Mouse (Mus musculus) forebrain, embryonic 15.5 days (tissue): Measurements from ENCODE around the gene Cxcr5. TPM values are rescaled to one million over a fixed set of nuclear protein-coding genes. Genes with fewer than 3 reads are reported as not detected.

Experiments used
- ATAC-seq: fragments of 200-750 bp; cut with Nextera tagmentation; replicated peaks from 2 replicates; pipeline ENCODE4 v1.8.0; 2017; ENCODE audit warnings: mild to moderate bottlenecking, moderate TSS enrichment, moderate library complexity
- H3K27ac ChIP-seq: fragments of 300-500 bp; sonication (generic); replicated peaks from 2 replicates; pipeline ENCODE4 v1.5.1; 2015; ENCODE audit warnings: mild to moderate bottlenecking, inconsistent platforms
- H3K27me3 ChIP-seq: fragments of 300-500 bp; sonication (generic); 2 replicates; pipeline ENCODE4 v1.6.1; 2015; ENCODE audit warnings: inconsistent platforms
- H3K36me3 ChIP-seq: fragments of 300-500 bp; sonication (generic); 2 replicates; pipeline ENCODE4 v1.6.1; 2015; ENCODE audit warnings: mild to moderate bottlenecking, inconsistent platforms
- H3K4me1 ChIP-seq: fragments of 300-500 bp; sonication (generic); 2 replicates; pipeline ENCODE4 v1.6.1; 2015; ENCODE audit warnings: inconsistent platforms
- H3K4me2 ChIP-seq: fragments of 300-500 bp; sonication (generic); replicated peaks from 2 replicates; pipeline ENCODE4 v1.6.1; 2015; ENCODE audit warnings: mild to moderate bottlenecking, inconsistent platforms
- H3K4me3 ChIP-seq: fragments of 300-500 bp; sonication (generic); 2 replicates; pipeline ENCODE4 v1.5.1; 2015; ENCODE audit warnings: mild to moderate bottlenecking, inconsistent platforms
- H3K9ac ChIP-seq: fragments of 300-500 bp; sonication (generic); replicated peaks from 2 replicates; pipeline ENCODE4 v1.6.1; 2015; ENCODE audit warnings: mild to moderate bottlenecking, inconsistent platforms
- H3K9me3 ChIP-seq: fragments of 300-500 bp; sonication (generic); 2 replicates; pipeline ENCODE4 v1.6.1; 2016; ENCODE audit warnings: inconsistent platforms
- WGBS: fragments of 180-500 bp; shearing (Covaris S2); methylation state at CpG from one replicate; pipeline ENCODE4 v1.1.7; 2015; ENCODE audit warnings: mixed read lengths; 5-methylcytosine and 5-hydroxymethylcytosine counted together
- polyA plus RNA-seq: library from polyadenylated mRNA; unstranded; fragments of >200 nt; fragmentation: Nextera tagmentation; extraction: Ambion mirVana; gene quantifications from 2 replicates; pipeline ENCODE4 v1.2.1, GENCODE M21; 2015

Gene Cxcr5
- polyA plus RNA-seq, 1 experiment from 2014 or later: not detected

- no peak overlapping the region for H3K4me2 ChIP-seq
- H3K36me3 ChIP-seq: no peaks in the 10 kb centered on the region
- H3K4me3 ChIP-seq: no peak overlapping the region
- peaks cover 24% of the 10 kb centered on the region for H3K4me1 ChIP-seq
- no peak for ATAC-seq
- no peaks in the 10 kb centered on the region for H3K27me3 ChIP-seq
- H3K9ac ChIP-seq: no peak overlapping the region
- 94% methylated on average over 3 of the region's 3 CpGs for WGBS
- no peak overlapping the region for H3K27ac ChIP-seq
- no peaks in the 10 kb centered on the region for H3K9me3 ChIP-seq
Observed at GRCm38 (mm10) chr9:44475936-44476335, 85.7 kb downstream of the Cxcr5 start.

- H3K27ac ChIP-seq: no peak overlapping the region
- no peak overlapping the region for H3K4me2 ChIP-seq
- no peak overlapping the region for H3K9ac ChIP-seq
- no peaks in the 10 kb centered on the region for H3K27me3 ChIP-seq
- H3K36me3 ChIP-seq: no peaks in the 10 kb centered on the region
- no peak overlapping the region for H3K4me3 ChIP-seq
- WGBS: 36% methylated on average over 1 of the region's 1 CpGs
- peaks cover 14% of the 10 kb centered on the region for H3K4me1 ChIP-seq
- H3K9me3 ChIP-seq: no peaks in the 10 kb centered on the region
- ATAC-seq: no peak
Observed at GRCm38 (mm10) chr9:44474327-44474726, 87.3 kb downstream of the Cxcr5 start.

- no peak overlapping the region for H3K27ac ChIP-seq
- WGBS: 68% methylated on average over 3 of the region's 3 CpGs
- H3K36me3 ChIP-seq: no peaks in the 10 kb centered on the region
- H3K4me3 ChIP-seq: no peak overlapping the region
- ATAC-seq: no peak
- H3K4me2 ChIP-seq: no peak overlapping the region
- H3K9ac ChIP-seq: no peak overlapping the region
- no peaks in the 10 kb centered on the region for H3K27me3 ChIP-seq
- peaks cover 23% of the 10 kb centered on the region for H3K4me1 ChIP-seq
- no peaks in the 10 kb centered on the region for H3K9me3 ChIP-seq
Observed at GRCm38 (mm10) chr9:44473184-44473583, 88.5 kb downstream of the Cxcr5 start.

- 52% methylated on average over 2 of the region's 2 CpGs for WGBS
- ATAC-seq: no peak
- H3K27ac ChIP-seq: no peak overlapping the region; the same call in 1 of the 2 replicates
- no peak overlapping the region for H3K4me3 ChIP-seq
- no peak overlapping the region for H3K4me2 ChIP-seq
- no peaks in the 10 kb centered on the region for H3K36me3 ChIP-seq
- no peak overlapping the region for H3K9ac ChIP-seq
- no peaks in the 10 kb centered on the region for H3K27me3 ChIP-seq
- peaks cover 11% of the 10 kb centered on the region; the same call in 1 of the 2 replicates for H3K4me1 ChIP-seq
- H3K9me3 ChIP-seq: no peaks in the 10 kb centered on the region
Observed at GRCm38 (mm10) chr9:44468800-44469199, 92.9 kb downstream of the Cxcr5 start.

GRCm38 (mm10) chr9:44468224-44468623, 93.5 kb downstream of the Cxcr5 start:
- ATAC-seq: no peak
- WGBS: 61% methylated on average over 7 of the region's 7 CpGs

GRCm38 (mm10) chr9:44461950-44462349, 99.7 kb downstream of the Cxcr5 start:
- H3K4me3 ChIP-seq: no peak overlapping the region

More at GRCm38 (mm10) chr9:44468224-44468623, 93.5 kb downstream of the Cxcr5 start:
- Histone ChIP-seq H3K9me3 (no peaks in the 10 kb centered on the region), H3K4me1 (peaks cover 11% of the 10 kb centered on the region; the same call in 1 of the 2 replicates), H3K9ac (no peak overlapping the region), H3K27me3 (no peaks in the 10 kb centered on the region), H3K4me3 (no peak overlapping the region), H3K27ac (no peak overlapping the region; the same call in 1 of the 2 replicates), H3K4me2 (no peak overlapping the region), H3K36me3 (no peaks in the 10 kb centered on the region)

More at GRCm38 (mm10) chr9:44461950-44462349, 99.7 kb downstream of the Cxcr5 start:
- WGBS: 87% methylated on average over 5 of the region's 5 CpGs
- Histone ChIP-seq H3K36me3 (no peaks in the 10 kb centered on the region), H3K4me1 (peaks cover 16% of the 10 kb centered on the region), H3K9me3 (no peaks in the 10 kb centered on the region), H3K4me2 (no peak overlapping the region), H3K9ac (no peak overlapping the region), H3K27ac (no peak overlapping the region), H3K27me3 (no peaks in the 10 kb centered on the region)
- ATAC-seq: no peak

Other genes with a start within 250 kb of the Cxcr5 start
- 21.5 and 24.2 TPM in 2 replicates for gene C2cd2l, start 241.6 kb downstream of the Cxcr5 start, polyA plus RNA-seq
- 32.2 and 32.5 TPM in 2 replicates for gene Dpagt1, start 235.9 kb downstream of the Cxcr5 start, polyA plus RNA-seq
- 232 and 253 TPM in 2 replicates for gene H2afx, start 227.2 kb downstream of the Cxcr5 start, polyA plus RNA-seq
- 66.3 and 71.2 TPM in 2 replicates for gene Hmbs, start 217.6 kb downstream of the Cxcr5 start, polyA plus RNA-seq
- gene Vps11, start 200.2 kb downstream of the Cxcr5 start, polyA plus RNA-seq: 38.4 and 42.3 TPM in 2 replicates
- gene Hyou1, start 182.4 kb downstream of the Cxcr5 start, polyA plus RNA-seq: 21.6 and 22.0 TPM in 2 replicates
- 36.1 and 37.4 TPM in 2 replicates for gene Slc37a4, start 165.0 kb downstream of the Cxcr5 start, polyA plus RNA-seq
- 1,070 and 1,143 TPM in 2 replicates for gene Rps25, start 154.7 kb downstream of the Cxcr5 start, polyA plus RNA-seq
- gene Trappc4, start 154.3 kb downstream of the Cxcr5 start, polyA plus RNA-seq: 320 and 321 TPM in 2 replicates
- gene Ccdc84, start 143.3 kb downstream of the Cxcr5 start, polyA plus RNA-seq: 34.6 and 35.1 TPM in 2 replicates
- not detected in 2 replicates for gene Foxr1, start 120.7 kb downstream of the Cxcr5 start, polyA plus RNA-seq
- not detected in 2 replicates for gene Upk2, start 106.9 kb downstream of the Cxcr5 start, polyA plus RNA-seq
- 13.6 and 14.4 TPM in 2 replicates for gene Bcl9l, start 79.1 kb downstream of the Cxcr5 start, polyA plus RNA-seq
- 22.9 and 23.1 TPM in 2 replicates for gene Ddx6, start 43.0 kb upstream of the Cxcr5 start, polyA plus RNA-seq
- not detected in 2 replicates for gene Treh, start 111.4 kb upstream of the Cxcr5 start, polyA plus RNA-seq
- 46.4 and 50.0 TPM in 2 replicates for gene Phldb1, start 173.3 kb upstream of the Cxcr5 start, polyA plus RNA-seq
- gene Arcn1, start 206.0 kb upstream of the Cxcr5 start, polyA plus RNA-seq: 134 and 139 TPM in 2 replicates
- gene Ift46, start 206.0 kb upstream of the Cxcr5 start, polyA plus RNA-seq: 174 and 179 TPM in 2 replicates
- 6.9 and 7.5 TPM in 2 replicates for gene Tmem25, start 237.4 kb upstream of the Cxcr5 start, polyA plus RNA-seq
- 0.36 TPM in 1 of 2 replicates, not detected in the other for gene Ttc36, start 241.2 kb upstream of the Cxcr5 start, polyA plus RNA-seq